Mouse (Mus musculus) midbrain, embryonic 10.5 days (tissue): Measurements from ENCODE around the gene Zfp612. TPM values are rescaled to one million over a fixed set of nuclear protein-coding genes. Genes with fewer than 3 reads are reported as not detected.
A peak's percentile ranks its signal among the peaks of the same experiment; 100 is the strongest.

Source experiments
- DNase-seq: peaks from one replicate; pipeline ENCODE4 v3.0.0-alpha.2; 2017; ENCODE audit warnings: low spot score
- H3K27ac ChIP-seq: fragments of 300-500 bp; sonication (generic); replicated peaks from 2 replicates; pipeline ENCODE4 v1.5.1; 2016; ENCODE audit warnings: mild to moderate bottlenecking
- H3K27me3 ChIP-seq: fragments of 300-500 bp; sonication (generic); 2 replicates; pipeline ENCODE4 v1.6.1; 2016; ENCODE audit warnings: low read depth, mild to moderate bottlenecking; ENCODE audit not compliant: poor library complexity, severe bottlenecking
- H3K36me3 ChIP-seq: fragments of 300-500 bp; sonication (generic); 2 replicates; pipeline ENCODE4 v1.6.1; 2016; ENCODE audit warnings: mild to moderate bottlenecking, moderate library complexity
- H3K4me1 ChIP-seq: fragments of 300-500 bp; sonication (generic); 2 replicates; pipeline ENCODE4 v1.6.1; 2016
- H3K4me3 ChIP-seq: fragments of 300-500 bp; sonication (generic); 2 replicates; pipeline ENCODE4 v1.5.1; 2016; ENCODE audit warnings: mild to moderate bottlenecking, moderate library complexity
- H3K9me3 ChIP-seq: fragments of 300-500 bp; sonication (generic); replicated peaks from 2 replicates; pipeline ENCODE4 v1.6.1; 2016; ENCODE audit warnings: mild to moderate bottlenecking
- WGBS: fragments of 180-500 bp; shearing (Covaris S2); methylation state at CpG from one replicate; pipeline ENCODE4 v1.1.7; 2016; 5-methylcytosine and 5-hydroxymethylcytosine counted together
- polyA plus RNA-seq: library from polyadenylated mRNA; unstranded; fragments of >200 nt; fragmentation: Nextera tagmentation; extraction: Ambion mirVana; gene quantifications from 2 replicates; pipeline ENCODE4 v1.2.1, GENCODE M21; 2016

Zfp612 gene
- polyA plus RNA-seq, 1 experiment from 2014 or later = 9.7 TPM

DNA sequence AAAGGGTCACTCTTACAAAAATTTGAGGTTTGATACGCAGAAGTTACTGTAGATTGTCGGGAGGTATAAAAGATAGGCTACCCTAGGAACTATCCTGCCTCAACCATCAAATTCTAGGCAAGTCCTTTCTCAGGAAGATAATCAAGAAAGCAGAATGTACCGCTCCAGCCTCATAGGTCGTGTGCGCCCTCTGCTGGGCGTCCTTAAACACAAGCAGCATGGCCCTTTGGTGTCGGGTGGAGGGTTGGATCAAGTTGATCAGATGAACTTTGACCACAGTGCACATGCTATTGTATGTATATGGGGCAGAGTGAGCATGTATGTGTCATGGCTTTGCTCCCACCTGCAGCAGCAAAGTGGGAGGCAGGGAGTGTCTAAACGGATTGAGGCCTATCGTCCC, 7.9 kb upstream of the Zfp612 start:
- Histone ChIP-seq H3K9me3 (no peaks in the 10 kb centered on the region), H3K36me3 (no peaks in the 10 kb centered on the region), H3K27me3 (no peaks in the 10 kb centered on the region), H3K4me3 (no peak overlapping the region), H3K27ac (no peak overlapping the region), H3K4me1 (no peaks in the 10 kb centered on the region)
- WGBS = 13% methylated on average over 9 of the region's 9 CpGs
- DNase-seq = peak; percentile 65

DNA sequence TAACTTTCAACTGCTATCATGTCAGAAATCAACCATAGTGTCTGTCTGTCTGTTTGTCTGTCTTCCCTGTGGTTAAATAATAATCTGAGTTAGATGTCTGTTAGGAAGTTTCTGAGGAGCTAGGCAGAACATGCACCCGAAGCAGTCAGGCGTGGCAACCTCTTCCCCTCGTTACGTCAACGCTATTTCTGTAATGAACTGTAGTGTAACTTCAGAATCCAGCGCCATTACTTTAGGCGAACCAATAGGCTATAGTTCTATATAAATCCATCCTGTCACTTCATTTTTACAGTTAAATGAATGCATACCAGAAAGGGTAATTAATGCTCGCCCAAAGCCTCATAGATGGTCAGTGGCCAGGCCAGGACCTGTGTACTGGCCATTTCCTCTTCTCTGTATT, 5.0 kb upstream of the Zfp612 start:
- Histone ChIP-seq H3K27me3 (no peaks in the 10 kb centered on the region), H3K27ac (no peak overlapping the region), H3K36me3 (no peaks in the 10 kb centered on the region), H3K4me3 (no peak overlapping the region), H3K4me1 (peaks cover 4% of the 10 kb centered on the region), H3K9me3 (no peaks in the 10 kb centered on the region)
- WGBS = 87% methylated on average over 8 of the region's 8 CpGs
- DNase-seq = no peak

DNA sequence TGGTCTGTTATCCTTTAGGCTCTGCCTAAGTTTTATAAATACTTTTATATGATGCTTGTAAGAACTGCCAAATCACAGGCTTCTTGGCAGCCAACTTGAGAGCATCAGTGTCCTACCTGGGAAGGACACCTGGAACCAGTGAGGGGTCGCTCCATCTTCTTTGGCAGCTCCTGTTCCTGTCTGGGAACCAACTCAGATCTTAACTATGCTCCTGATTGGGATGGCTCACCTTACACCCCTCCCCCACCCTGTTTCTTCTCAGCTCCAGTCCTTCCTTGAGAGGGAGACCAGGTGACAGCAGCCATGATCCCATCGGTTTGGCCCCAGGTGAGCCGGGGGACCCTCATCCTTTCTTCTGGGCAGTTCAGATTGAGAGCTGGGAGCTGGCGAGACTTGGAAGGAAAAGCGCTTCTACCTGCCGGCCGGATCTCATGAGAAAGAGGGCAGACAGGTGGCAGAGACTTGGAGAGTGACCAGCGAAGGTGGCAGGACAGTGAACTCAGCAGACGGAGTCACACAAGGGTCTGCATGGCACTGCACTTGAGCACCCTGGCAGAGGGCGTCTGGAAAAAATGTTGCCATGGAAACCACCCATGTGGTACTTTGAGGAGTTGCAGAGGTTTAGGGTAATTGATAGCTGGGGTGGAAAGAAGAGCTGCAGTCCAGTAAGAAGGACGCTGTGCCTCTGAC, 3.0 kb downstream of the Zfp612 start:
- Histone ChIP-seq H3K4me1 (peaks cover 19% of the 10 kb centered on the region), H3K4me3 (no peak overlapping the region), H3K36me3 (peaks cover 55% of the 10 kb centered on the region), H3K9me3 (peaks cover 8% of the 10 kb centered on the region; the same call in 1 of the 2 replicates), H3K27me3 (no peaks in the 10 kb centered on the region), H3K27ac (no peak overlapping the region)
- DNase-seq = no peak
- WGBS = 83% methylated on average over 11 of the region's 11 CpGs

DNA sequence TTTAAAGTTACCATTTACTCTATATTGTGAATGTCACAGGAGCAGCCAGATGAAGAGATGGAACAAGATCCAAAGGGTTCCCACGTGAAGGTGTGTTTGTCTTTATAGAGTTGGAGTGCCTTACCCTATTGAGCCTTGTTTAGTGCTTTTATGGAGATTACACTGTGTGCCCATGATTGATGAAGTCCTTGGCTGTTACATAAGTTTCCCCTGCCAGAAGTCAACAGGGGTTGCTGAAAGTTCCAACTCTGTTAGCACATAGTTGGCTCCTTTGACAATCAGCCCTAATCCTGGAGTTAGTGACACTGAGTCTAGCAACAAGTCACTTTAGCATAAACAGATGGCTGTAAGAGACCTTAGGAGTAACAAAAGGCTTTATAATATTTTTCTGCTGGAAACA, 12.3 kb downstream of the Zfp612 start:
- H3K4me1 ChIP-seq = no peaks in the 10 kb centered on the region
- no peak overlapping the region for H3K27ac ChIP-seq
- WGBS = 61% methylated on average over 1 of the region's 1 CpGs
- H3K27me3 ChIP-seq = no peaks in the 10 kb centered on the region
- no peak for DNase-seq
- H3K36me3 ChIP-seq = peaks cover 42% of the 10 kb centered on the region
- H3K9me3 ChIP-seq = peaks cover 28% of the 10 kb centered on the region
- H3K4me3 ChIP-seq = no peak overlapping the region

DNA sequence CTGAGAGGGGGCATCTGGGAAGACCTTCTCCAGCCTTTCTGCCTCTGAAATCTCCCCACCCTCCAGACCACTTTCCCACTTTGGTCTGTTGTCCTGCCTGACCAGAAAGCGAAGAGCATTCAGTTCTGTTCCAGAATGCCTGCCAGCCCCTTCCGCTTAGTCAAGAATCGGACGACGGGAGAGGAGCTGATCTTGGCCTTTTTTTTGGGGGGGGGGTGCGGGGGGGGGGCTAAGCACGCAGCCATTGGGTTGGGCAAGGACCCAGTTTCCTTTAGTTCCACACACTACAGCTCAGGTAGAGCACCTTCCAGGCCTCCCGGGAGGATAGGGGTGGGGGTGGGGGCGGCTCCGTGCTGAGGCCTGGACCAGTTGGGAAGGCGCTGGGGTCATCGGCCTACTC, 21.4 kb downstream of the Zfp612 start, which contains the start of gene Gm21964:
Gene Gm21964, plus strand, starts transcription at position 301 of the 400 bp plus-strand sequence.
- no peak within 1 kb of the TSS for H3K27ac ChIP-seq
- DNase-seq = no peak
- H3K36me3 ChIP-seq = no peaks in the 10 kb centered on the region
- no peak within 1 kb of the TSS for H3K4me3 ChIP-seq
- 89% methylated on average over 12 of the region's 12 CpGs for WGBS
- no peaks in the 10 kb centered on the region for H3K9me3 ChIP-seq
- no peaks in the 10 kb centered on the region for H3K27me3 ChIP-seq
- H3K4me1 ChIP-seq = no peaks in the 10 kb centered on the region

DNA sequence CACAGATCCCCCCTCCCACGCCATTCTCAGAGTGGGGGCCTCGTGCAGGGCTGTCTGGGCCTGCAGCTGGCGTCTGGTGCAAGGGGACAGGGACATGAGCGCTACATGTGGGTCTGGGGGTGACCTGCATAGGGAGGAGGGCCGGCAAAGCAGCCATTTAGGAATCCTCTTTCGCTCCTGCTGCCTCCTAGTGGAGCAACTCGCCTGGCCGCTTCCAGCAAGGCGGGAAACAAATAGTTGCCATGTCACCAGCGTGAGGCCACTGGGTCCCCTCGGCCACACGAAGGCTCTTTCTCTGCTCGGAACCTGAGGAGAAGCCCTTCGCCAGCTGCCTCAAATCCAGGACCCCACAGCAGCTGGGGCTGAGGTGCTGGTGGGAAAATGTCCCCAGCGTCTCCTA, 22.1 kb downstream of the Zfp612 start:
- DNase-seq = no peak
- no peaks in the 10 kb centered on the region for H3K27me3 ChIP-seq
- H3K36me3 ChIP-seq = no peaks in the 10 kb centered on the region
- H3K9me3 ChIP-seq = no peaks in the 10 kb centered on the region
- no peak overlapping the region for H3K27ac ChIP-seq
- WGBS = 86% methylated on average over 15 of the region's 15 CpGs
- no peak overlapping the region for H3K4me3 ChIP-seq
- H3K4me1 ChIP-seq = no peaks in the 10 kb centered on the region

DNA sequence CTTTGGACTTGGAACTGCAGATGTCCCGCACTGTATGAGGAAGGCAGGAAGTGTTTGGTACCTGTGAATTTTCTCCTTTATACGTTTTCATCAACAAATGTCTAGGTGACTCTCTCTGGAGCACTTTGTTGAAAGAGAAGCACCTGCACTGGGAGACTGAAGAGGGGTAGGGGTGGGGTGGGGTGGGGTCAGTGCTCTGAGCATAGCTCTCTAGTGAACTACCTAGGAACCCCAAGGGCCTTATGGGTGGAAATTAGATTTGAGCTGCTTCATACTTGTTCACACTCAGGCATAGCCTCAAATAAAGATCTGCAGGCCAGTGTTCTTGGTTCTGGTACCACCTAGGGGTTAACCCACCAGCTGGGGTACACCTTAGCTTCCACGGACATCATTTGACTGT, 23.1 kb downstream of the Zfp612 start, which contains the start of gene Gm17720:
Gene Gm17720, minus strand, starts transcription at position 101 of the 400 bp plus-strand sequence.
- no peaks in the 10 kb centered on the region for H3K36me3 ChIP-seq
- H3K4me3 ChIP-seq = no peak within 1 kb of the TSS
- no peaks in the 10 kb centered on the region for H3K27me3 ChIP-seq
- 86% methylated on average over 3 of the region's 3 CpGs for WGBS
- DNase-seq = no peak
- H3K9me3 ChIP-seq = no peaks in the 10 kb centered on the region
- no peak within 1 kb of the TSS for H3K27ac ChIP-seq
- H3K4me1 ChIP-seq = no peaks in the 10 kb centered on the region

DNA sequence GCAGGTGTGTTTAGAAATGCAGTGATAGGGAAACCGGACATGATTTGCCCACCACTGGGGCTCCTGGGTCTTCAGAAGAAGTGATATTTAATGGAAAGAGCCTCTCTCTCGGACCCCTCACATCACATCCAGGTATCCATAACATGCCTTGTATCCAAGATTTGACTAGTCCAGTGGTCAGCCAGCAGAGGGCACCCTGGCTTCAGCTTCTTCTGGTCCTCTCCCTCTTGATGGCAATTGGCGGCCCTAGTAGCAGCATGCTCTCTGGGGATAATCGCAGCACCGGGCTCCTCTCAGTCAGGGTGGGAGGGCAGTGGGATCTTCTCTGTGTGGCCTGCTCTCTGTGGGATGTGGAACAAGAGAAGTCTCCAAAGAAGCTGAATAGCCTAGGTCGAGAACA, 40.2 kb downstream of the Zfp612 start:
- no peak overlapping the region for H3K27ac ChIP-seq
- no peaks in the 10 kb centered on the region for H3K4me1 ChIP-seq
- no peaks in the 10 kb centered on the region for H3K9me3 ChIP-seq
- no peak overlapping the region for H3K4me3 ChIP-seq
- no peaks in the 10 kb centered on the region for H3K27me3 ChIP-seq
- no peaks in the 10 kb centered on the region for H3K36me3 ChIP-seq
- peak; percentile 32 for DNase-seq
- 47% methylated on average over 6 of the region's 6 CpGs for WGBS

DNA sequence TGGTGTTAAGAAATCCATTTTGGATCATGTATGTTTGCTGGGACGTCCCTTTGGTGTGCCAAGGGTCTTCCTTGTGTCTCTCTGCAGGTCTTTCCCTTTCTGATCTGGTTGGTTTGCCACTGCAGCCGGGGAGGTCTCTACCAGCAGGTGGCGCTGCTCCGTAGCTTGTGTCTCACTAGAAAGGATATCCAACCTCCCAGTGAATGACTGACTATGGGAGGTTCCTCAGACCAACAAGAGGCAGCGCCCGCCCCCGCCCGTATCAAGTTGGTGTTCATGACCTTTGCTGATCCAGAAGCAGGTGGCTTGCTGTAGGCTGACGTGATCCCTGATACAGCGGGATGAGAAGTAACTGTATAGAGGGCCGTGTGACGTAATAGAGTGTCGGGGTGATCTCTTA, 51.0 kb downstream of the Zfp612 start:
- 24% methylated on average over 13 of the region's 13 CpGs for WGBS
- no peak overlapping the region for H3K4me3 ChIP-seq
- peak; percentile 84 for DNase-seq
- H3K27me3 ChIP-seq = no peaks in the 10 kb centered on the region
- no peaks in the 10 kb centered on the region for H3K36me3 ChIP-seq
- no peaks in the 10 kb centered on the region for H3K4me1 ChIP-seq
- H3K27ac ChIP-seq = no peak overlapping the region
- H3K9me3 ChIP-seq = 0 out of 2 replicates have a peak, but pooled peaks cover 2% of the 10 kb centered on the region

DNA sequence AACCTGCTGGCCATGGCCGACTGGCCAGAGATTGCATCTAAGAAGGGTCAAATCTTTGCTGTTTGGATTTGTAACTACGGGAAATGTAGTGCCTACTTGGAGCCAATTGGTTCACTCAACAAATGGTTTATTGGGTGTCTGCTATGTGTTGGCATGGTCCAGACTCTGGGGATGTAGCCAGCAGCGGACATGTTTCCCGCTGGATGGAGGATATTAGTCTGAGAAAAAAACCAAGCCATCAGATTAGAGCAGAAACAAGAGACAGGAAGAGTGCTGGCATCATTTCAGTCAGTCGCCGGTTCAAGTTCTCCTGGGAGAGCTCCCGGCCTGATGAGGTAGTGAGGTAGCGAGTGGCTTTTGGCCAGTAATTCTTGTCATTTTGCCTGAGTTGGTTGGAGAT, 54.7 kb downstream of the Zfp612 start:
- H3K27me3 ChIP-seq = no peaks in the 10 kb centered on the region
- 92% methylated on average over 8 of the region's 8 CpGs for WGBS

DNA sequence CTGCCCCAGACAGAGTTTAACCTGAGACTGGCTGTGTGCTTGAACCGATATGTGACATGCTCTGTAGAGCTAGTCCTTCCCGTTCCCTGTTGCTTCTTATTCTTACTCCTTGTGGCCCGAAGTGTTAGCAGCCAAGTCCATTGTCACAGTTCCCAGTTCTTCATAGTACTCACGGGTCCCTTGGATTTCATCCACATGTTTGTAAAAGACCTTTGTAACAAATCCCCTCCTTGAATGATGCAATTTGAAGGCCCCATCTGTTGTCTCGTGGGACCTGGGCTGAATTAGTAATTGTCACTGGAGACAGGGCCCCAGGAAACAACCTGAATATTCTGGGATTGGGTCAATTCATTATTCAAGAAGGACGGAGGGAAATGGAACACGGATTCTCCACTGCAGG, 56.0 kb downstream of the Zfp612 start:
- DNase-seq = no peak
- no peak overlapping the region for H3K4me3 ChIP-seq

More for the DNA sequence above, 54.7 kb downstream of the Zfp612 start:
- Histone ChIP-seq H3K36me3 (no peaks in the 10 kb centered on the region), H3K9me3 (no peaks in the 10 kb centered on the region), H3K4me1 (no peaks in the 10 kb centered on the region), H3K4me3 (no peak overlapping the region), H3K27ac (no peak overlapping the region)
- no peak for DNase-seq

DNA sequence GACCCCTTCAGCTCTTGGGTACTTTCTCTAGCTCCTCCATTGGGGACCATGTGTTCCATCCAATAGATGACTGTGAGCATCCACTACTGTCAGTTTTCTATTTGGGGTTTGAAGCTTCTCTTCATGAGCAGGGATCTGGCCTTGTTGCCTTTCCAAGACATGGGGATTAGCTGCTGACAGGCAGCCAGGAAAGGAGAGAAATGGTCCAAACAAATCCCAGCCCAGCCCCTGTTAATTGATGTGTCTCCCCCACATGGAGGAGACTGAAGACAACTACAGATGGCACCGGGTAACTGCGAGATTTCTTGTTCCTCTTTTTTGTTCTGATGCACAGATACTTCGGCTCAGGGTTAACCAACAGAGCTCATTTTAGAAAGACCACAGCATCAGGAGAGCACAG, 60.6 kb downstream of the Zfp612 start:
- Histone ChIP-seq H3K27ac (no peak overlapping the region), H3K9me3 (no peaks in the 10 kb centered on the region), H3K27me3 (no peaks in the 10 kb centered on the region), H3K4me3 (no peak overlapping the region), H3K4me1 (no peaks in the 10 kb centered on the region), H3K36me3 (no peaks in the 10 kb centered on the region)
- no peak for DNase-seq
- 80% methylated on average over 3 of the region's 3 CpGs for WGBS

More for the DNA sequence above, 56.0 kb downstream of the Zfp612 start:
- Histone ChIP-seq H3K27me3 (no peaks in the 10 kb centered on the region), H3K4me1 (no peaks in the 10 kb centered on the region), H3K9me3 (no peaks in the 10 kb centered on the region), H3K27ac (no peak overlapping the region), H3K36me3 (no peaks in the 10 kb centered on the region)
- 77% methylated on average over 7 of the region's 7 CpGs for WGBS

DNA sequence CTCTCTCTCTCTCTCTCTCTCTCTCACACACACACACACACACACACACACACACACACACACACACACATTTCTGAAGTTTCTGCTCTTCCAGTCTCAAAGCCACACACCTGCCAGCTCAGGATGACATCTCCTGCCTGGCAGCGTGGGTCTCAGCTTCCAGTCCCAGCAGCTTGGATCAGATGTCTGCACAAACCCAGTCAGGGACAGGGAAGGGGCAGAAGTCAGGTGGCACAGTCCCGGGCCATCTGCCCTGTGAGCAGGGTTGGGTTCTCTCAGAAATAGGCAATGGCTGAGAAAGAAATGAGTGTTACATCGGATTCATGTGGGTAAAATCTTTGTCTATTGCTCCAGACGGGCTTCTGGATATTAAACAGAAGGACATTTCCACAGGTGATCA, 61.2 kb downstream of the Zfp612 start:
- no peak overlapping the region for H3K4me3 ChIP-seq
- H3K27ac ChIP-seq = no peak overlapping the region
- no peaks in the 10 kb centered on the region for H3K4me1 ChIP-seq
- DNase-seq = no peak
- no peaks in the 10 kb centered on the region for H3K9me3 ChIP-seq
- H3K36me3 ChIP-seq = no peaks in the 10 kb centered on the region
- WGBS = 84% methylated on average over 4 of the region's 4 CpGs
- H3K27me3 ChIP-seq = no peaks in the 10 kb centered on the region
